Mouse (Mus musculus): ENCODE data around the gene Tmub2.

DNA sequence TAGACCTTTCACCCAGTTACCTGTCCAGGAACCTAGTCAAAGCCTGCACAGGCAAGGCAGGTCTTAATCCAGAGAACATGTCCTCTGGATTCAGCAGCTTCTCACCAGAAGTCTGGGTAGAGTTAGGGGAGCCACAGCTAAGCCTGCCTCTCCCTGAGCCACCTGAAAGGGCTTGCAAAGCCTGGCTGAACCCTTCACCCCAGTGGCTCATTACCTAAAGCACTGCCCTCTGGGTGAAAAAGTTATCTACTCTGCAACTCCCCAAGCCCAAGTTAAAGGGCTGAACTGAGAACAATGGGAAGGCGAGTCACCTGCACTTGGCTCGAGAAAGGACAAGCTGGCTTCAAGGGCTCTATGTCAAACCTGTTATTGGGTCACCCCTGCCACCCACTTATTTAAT is 19.4 kb downstream of the Tmub2 start:
- no peak for TF ChIP-seq CTCF (IDR thresholded peaks at IDR 0.05)
- TF ChIP-seq EP300 (IDR thresholded peaks at IDR 0.05) = no peak
